Mouse (Mus musculus) embryonic facial prominence, embryonic 10.5 days (tissue): ENCODE data around the gene Spns1. TPM values are rescaled to one million over a fixed set of nuclear protein-coding genes. Genes with fewer than 3 reads are reported as not detected.

Source experiments
- DNase-seq: peaks from one replicate; pipeline ENCODE4 v3.0.0-alpha.2; 2017; ENCODE audit warnings: low spot score
- H3K27ac ChIP-seq: fragments of 300-500 bp; sonication (generic); replicated peaks from 2 replicates; pipeline ENCODE4 v1.5.1; 2016; ENCODE audit warnings: mild to moderate bottlenecking
- H3K27me3 ChIP-seq: fragments of 300-500 bp; sonication (generic); replicated peaks from 2 replicates; pipeline ENCODE4 v1.6.1; 2016; ENCODE audit warnings: low read depth, mild to moderate bottlenecking; ENCODE audit not compliant: poor library complexity, severe bottlenecking
- H3K36me3 ChIP-seq: fragments of 300-500 bp; sonication (generic); replicated peaks from 2 replicates; pipeline ENCODE4 v1.6.1; 2016; ENCODE audit warnings: mild to moderate bottlenecking, moderate library complexity
- H3K4me1 ChIP-seq: fragments of 300-500 bp; sonication (generic); 2 replicates; pipeline ENCODE4 v1.6.1; 2016
- H3K4me3 ChIP-seq: fragments of 300-500 bp; sonication (generic); 2 replicates; pipeline ENCODE4 v1.5.1; 2016; ENCODE audit warnings: mild to moderate bottlenecking, moderate library complexity
- H3K9me3 ChIP-seq: fragments of 300-500 bp; sonication (generic); 2 replicates; pipeline ENCODE4 v1.6.1; 2016; ENCODE audit warnings: mild to moderate bottlenecking
- WGBS: fragments of 180-500 bp; shearing (Covaris S2); methylation state at CpG from one replicate; pipeline ENCODE4 v1.1.7; 2016; 5-methylcytosine and 5-hydroxymethylcytosine counted together
- polyA plus RNA-seq: library from polyadenylated mRNA; unstranded; fragments of >200 nt; fragmentation: Nextera tagmentation; extraction: Ambion mirVana; gene quantifications from 2 replicates; pipeline ENCODE4 v1.2.1, GENCODE M21; 2016

Spns1 gene
- polyA plus RNA-seq, 1 experiment from 2014 or later, result 63.6 TPM

- 78% methylated on average over 6 of the region's 6 CpGs for WGBS
- H3K27me3 ChIP-seq, result no peaks in the 10 kb centered on the region
- no peak for DNase-seq
- no peaks in the 10 kb centered on the region for H3K9me3 ChIP-seq
- H3K4me1 ChIP-seq, result no peaks in the 10 kb centered on the region
- H3K4me3 ChIP-seq, result no peak overlapping the region
- H3K27ac ChIP-seq, result no peak overlapping the region
- peaks cover 23% of the 10 kb centered on the region for H3K36me3 ChIP-seq
Observed at GRCm38 (mm10) chr7:126363038-126363437, 14.2 kb downstream of the Spns1 start.

- Histone ChIP-seq H3K36me3 (peaks cover 7% of the 10 kb centered on the region), H3K4me1 (peaks cover 24% of the 10 kb centered on the region), H3K27me3 (no peaks in the 10 kb centered on the region), H3K27ac (no peak overlapping the region), H3K4me3 (no peak overlapping the region), H3K9me3 (no peaks in the 10 kb centered on the region)
- no peak for DNase-seq
- WGBS, result 80% methylated on average over 13 of the region's 13 CpGs
Observed at GRCm38 (mm10) chr7:126359049-126359448, 18.2 kb downstream of the Spns1 start.

DNA sequence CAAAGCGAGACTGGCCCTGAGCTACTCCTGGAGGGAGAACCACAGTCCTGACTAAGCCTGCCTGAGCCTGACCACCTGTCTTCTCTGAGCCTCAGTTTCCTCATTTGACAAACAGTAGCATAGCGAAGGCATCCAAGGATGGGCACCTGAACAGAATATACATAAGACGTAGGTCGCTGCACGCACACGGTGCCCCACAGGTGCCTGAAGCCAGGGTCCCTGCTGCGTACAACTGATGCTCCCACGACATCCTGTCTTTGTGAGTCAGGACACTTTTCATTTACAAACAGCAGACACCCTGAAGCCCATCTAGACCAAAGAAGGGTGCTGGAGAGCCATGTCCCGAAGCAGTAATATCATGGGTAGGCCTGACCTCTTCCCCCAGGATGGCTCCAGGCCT, 18.8 kb downstream of the Spns1 start:
- H3K4me3 ChIP-seq, result no peak overlapping the region
- H3K9me3 ChIP-seq, result no peaks in the 10 kb centered on the region
- DNase-seq, result no peak
- no peaks in the 10 kb centered on the region for H3K27me3 ChIP-seq
- H3K27ac ChIP-seq, result no peak overlapping the region
- H3K36me3 ChIP-seq, result 0 out of 2 replicates have a peak, but pooled peaks cover 4% of the 10 kb centered on the region
- H3K4me1 ChIP-seq, result peaks cover 24% of the 10 kb centered on the region
- 93% methylated on average over 9 of the region's 9 CpGs for WGBS

GRCm38 (mm10) chr7:126357838-126358237, 19.4 kb downstream of the Spns1 start:
- H3K4me1 ChIP-seq, result peaks cover 24% of the 10 kb centered on the region
- H3K9me3 ChIP-seq, result no peaks in the 10 kb centered on the region
- WGBS, result 81% methylated on average over 6 of the region's 6 CpGs
- no peak overlapping the region for H3K4me3 ChIP-seq
- DNase-seq, result no peak
- no peaks in the 10 kb centered on the region for H3K36me3 ChIP-seq
- no peaks in the 10 kb centered on the region for H3K27me3 ChIP-seq
- no peak overlapping the region for H3K27ac ChIP-seq

GRCm38 (mm10) chr7:126356793-126357591, 20.3 kb downstream of the Spns1 start:
- no peaks in the 10 kb centered on the region for H3K27me3 ChIP-seq
- 50% methylated on average over 7 of the region's 7 CpGs for WGBS
- H3K4me3 ChIP-seq, result no peak overlapping the region
- H3K36me3 ChIP-seq, result no peaks in the 10 kb centered on the region
- no peaks in the 10 kb centered on the region for H3K9me3 ChIP-seq
- H3K4me1 ChIP-seq, result peaks cover 24% of the 10 kb centered on the region
- no peak for DNase-seq
- peak overlapping the region; percentile 44 for H3K27ac ChIP-seq

DNA sequence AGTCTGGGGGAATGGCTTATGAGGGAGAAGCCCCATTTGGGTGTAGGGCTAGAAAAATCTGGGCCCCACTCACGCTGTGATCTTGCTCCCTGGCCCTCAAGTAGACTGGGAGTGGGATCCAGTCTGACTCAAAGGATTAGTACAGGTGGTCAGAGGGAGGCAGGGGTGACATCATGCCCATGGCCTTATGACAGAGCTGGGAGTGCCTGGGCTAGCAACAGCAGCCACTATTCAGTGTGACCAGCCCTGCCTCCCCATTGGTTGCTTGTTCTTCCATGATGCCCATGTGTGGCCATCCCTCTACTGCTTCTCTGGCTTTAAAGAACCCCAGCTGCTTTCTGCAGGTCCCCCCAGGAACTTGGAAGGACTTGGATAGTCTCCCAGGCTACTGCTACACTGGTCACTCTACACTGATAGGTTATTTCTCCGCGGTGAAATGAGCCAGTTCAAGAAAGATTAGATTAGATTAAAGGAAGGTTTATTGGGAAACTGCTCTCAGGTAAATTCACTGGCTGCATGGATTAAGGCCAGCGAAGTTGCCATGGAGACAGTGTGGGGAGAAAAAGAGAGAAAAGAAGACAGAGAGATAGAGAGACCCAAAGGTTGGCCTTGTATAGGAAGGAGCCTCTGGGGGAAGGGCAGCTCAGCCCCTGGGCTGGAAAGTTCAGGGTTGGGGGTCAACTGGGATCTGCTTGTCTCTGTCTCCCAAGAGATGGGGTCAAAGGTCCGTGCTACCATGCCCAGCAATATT, 21.2 kb downstream of the Spns1 start:
- Histone ChIP-seq H3K4me3 (no peak overlapping the region), H3K36me3 (no peaks in the 10 kb centered on the region), H3K9me3 (no peaks in the 10 kb centered on the region), H3K4me1 (peaks cover 24% of the 10 kb centered on the region), H3K27me3 (no peaks in the 10 kb centered on the region), H3K27ac (no peak overlapping the region)
- no peak for DNase-seq
- WGBS, result 52% methylated on average over 5 of the region's 5 CpGs

GRCm38 (mm10) chr7:126354738-126355614, 22.3 kb downstream of the Spns1 start:
- WGBS, result 52% methylated on average over 14 of the region's 14 CpGs
- no peak overlapping the region for H3K27ac ChIP-seq
- DNase-seq, result no peak

GRCm38 (mm10) chr7:126353994-126354365, 23.3 kb downstream of the Spns1 start:
- DNase-seq, result no peak
- Histone ChIP-seq H3K27me3 (no peaks in the 10 kb centered on the region), H3K4me1 (peaks cover 24% of the 10 kb centered on the region), H3K4me3 (no peak overlapping the region), H3K9me3 (no peaks in the 10 kb centered on the region), H3K27ac (no peak overlapping the region), H3K36me3 (no peaks in the 10 kb centered on the region)
- 94% methylated on average over 3 of the region's 3 CpGs for WGBS

More at GRCm38 (mm10) chr7:126354738-126355614, 22.3 kb downstream of the Spns1 start:
- Histone ChIP-seq H3K9me3 (no peaks in the 10 kb centered on the region), H3K36me3 (no peaks in the 10 kb centered on the region), H3K4me1 (peaks cover 24% of the 10 kb centered on the region), H3K27me3 (no peaks in the 10 kb centered on the region), H3K4me3 (no peak overlapping the region)

GRCm38 (mm10) chr7:126353251-126353993, 23.8 kb downstream of the Spns1 start:
- Histone ChIP-seq H3K4me3 (no peak overlapping the region), H3K27ac (no peak overlapping the region), H3K4me1 (peaks cover 24% of the 10 kb centered on the region), H3K27me3 (no peaks in the 10 kb centered on the region), H3K9me3 (no peaks in the 10 kb centered on the region), H3K36me3 (no peaks in the 10 kb centered on the region)
- 70% methylated on average over 11 of the region's 11 CpGs for WGBS
- DNase-seq, result no peak

- DNase-seq, result no peak
- H3K36me3 ChIP-seq, result no peaks in the 10 kb centered on the region
- H3K27ac ChIP-seq, result no peak overlapping the region
- peaks cover 17% of the 10 kb centered on the region for H3K4me1 ChIP-seq
- WGBS, result 62% methylated on average over 10 of the region's 10 CpGs
- H3K4me3 ChIP-seq, result no peak overlapping the region
- H3K27me3 ChIP-seq, result no peaks in the 10 kb centered on the region
- no peaks in the 10 kb centered on the region for H3K9me3 ChIP-seq
Observed at GRCm38 (mm10) chr7:126351419-126351951, 25.8 kb downstream of the Spns1 start.

DNA sequence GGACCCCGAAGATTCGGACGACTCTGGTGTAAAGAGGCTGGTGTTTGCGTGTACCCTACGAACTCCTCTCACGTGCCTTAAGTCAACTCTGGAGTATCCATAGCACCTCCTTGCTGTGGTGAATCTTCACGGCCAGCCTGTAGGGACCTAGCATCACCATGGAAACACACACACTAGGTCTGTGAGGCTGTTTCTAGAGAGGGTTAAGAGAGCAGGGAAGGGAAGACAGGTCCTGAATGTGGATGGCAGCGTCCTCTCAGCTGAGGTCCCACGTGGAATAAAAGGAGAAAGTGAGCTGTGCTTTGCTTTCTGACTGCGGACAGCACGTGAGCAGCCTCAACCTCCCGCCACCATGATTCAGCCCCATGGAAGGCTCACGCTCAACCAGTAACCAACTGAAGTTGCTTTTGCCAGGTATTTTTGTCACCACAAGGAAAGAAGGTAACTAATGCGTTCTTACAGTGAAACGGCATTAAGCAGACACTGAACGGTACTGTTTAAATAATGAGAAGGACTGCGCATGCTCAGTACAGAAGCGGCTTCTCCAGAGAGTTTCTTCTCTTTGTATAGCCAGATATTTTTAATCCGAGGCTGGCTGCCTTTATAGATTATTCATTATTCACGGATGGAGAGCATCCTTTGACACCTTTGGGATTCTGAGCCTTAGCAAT, 26.4 kb downstream of the Spns1 start:
- no peak for DNase-seq
- WGBS, result 70% methylated on average over 20 of the region's 20 CpGs
- H3K9me3 ChIP-seq, result no peaks in the 10 kb centered on the region
- H3K27ac ChIP-seq, result no peak overlapping the region
- no peaks in the 10 kb centered on the region for H3K36me3 ChIP-seq
- no peak overlapping the region for H3K4me3 ChIP-seq
- peaks cover 12% of the 10 kb centered on the region for H3K4me1 ChIP-seq
- no peaks in the 10 kb centered on the region for H3K27me3 ChIP-seq
